Mouse (Mus musculus) right cerebral cortex, adult 2 months (tissue): Measurements from ENCODE around the gene Rpp30.

Experiments
- DNase-seq, 2 experiments: peaks; one replicate each; pipeline ENCODE4 v3.0.0; 2021 to 2022; ENCODE audit warnings: low spot score in 2 of 2

The Rpp30 gene

DNA sequence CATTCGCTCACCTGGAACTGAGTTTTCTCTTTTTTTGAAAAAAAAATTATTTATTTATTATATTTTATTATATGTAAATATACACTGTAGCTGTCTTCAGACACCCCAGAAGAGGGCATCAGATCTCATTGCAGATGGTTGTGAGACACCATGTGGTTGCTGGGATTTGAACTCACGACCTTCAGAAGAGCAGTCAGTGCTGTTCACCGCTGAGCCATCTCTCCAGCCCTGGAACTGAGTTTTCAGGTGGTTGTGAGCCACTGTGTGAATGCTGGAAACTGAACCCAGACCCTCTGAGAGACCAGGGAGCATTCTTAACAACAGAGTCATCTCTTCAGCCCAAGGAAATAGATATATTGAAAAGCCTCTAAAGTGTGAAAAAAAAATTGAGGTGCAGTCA, 44.9 kb downstream of the Rpp30 start:
- DNase-seq = no peak

DNA sequence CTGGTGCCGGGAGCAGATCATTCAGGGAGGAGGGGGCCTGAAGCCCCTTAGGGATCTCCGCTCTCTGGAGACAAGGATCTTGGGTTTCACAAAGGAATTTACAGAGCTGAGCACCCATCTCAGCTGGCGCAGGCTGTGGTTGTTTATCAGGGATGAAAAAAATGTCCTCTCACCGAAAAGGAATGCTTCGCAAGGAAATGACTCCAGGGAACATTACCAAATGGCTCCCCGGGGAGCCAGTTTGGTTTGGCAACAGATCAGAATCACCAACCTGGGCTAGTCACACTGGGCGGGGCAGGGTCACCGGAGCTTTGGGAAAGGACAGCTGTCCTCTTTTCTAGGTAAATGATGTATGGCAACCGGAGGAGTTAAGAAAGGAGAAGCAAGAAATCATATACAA, 45.7 kb downstream of the Rpp30 start:
- no peak for DNase-seq

DNA sequence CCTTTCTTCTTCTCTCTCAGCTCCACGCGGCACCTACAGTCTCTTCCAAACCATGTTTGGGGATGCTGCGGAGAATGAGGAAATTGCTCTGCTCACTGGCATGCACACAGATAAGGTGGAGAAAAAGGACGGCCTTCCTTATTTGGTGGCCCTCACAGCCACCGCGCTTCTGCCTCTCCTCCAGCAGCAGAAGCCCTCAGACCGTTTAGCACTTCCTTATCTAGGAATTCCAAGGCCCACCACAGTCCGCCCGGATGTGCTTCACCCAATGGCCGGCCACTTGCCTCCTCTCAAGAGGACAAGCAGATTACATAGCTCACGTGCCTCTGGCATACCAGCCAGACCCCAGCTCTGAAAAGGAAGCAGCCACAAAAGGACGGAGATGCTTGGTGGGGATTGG, 46.1 kb downstream of the Rpp30 start:
- no peak for DNase-seq

DNA sequence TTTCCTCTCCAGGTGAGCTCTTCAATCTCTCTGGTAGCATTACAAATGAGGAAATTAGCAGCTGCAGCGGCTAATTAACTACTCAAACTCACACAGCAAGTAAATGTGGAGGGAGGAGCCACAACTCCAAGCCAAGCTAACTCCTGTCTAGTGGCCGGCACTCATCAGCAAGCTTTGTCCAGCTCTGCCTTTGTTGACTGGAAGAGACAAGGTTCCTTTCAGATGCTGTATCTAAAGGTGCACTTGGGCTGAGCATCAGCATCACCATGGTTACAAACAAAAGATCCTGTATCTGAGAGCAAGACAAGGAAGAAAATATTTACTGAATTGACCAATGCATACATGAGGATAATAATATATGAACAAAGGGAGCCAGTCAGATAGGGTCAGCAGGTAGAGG, 46.7 kb downstream of the Rpp30 start:
- DNase-seq = no peak

DNA sequence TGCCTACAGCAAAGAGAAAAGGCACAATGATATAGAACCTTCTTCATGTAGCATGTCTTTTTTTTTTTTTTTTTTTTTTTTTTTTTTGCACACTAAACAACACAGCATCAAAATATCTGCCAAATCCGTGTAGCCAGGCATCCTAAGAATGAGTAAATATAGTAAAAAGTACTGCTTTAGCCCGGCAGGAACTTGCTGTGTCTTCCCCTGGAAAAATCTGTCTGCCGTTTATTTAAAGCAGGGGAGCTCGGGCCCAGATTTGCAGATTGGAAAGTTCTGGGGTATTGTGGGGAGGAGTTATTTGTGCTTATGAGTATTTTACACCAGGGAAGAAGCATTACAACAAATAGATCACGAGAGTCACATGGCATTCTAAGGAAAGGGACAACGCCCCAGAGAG, 48.5 kb downstream of the Rpp30 start:
- DNase-seq = no peak

DNA sequence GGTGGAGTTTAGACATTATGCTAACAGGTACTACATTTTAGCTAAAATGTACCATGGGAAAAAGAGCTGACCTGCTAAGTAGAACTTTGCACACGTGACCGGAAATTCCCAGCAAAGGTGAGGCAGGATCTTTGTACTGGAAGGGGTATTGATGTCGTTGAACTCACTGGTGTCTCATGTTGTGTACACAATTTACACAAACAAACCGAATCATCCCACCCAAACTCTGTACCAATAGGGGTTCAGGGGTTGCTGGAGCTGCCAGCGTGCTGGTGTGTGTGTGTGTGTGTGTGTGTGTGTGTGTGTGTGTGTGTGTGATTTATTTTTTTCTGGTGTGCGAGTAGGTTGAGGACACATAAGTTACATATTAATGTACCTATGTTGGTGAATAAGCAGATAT, 49.5 kb downstream of the Rpp30 start:
- DNase-seq = no peak

DNA sequence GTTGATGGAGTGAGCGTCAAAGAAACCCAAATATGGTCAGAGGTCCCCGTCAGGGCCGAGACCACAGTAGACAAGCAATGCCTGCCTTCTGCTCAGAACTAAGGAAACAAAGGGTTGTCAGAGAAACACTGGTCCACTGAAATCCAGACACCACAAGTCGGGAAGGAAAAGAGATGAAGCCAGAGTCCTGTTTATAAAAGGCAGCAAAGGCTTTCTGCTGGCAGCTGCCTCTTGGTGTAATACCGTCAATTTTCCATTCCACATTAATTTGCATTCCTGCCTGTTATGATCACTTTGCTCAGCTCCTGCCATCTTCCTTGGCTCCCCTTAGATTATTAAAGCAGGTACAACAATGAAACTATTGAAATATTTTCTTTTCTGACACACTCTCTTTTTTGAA, 50.2 kb downstream of the Rpp30 start:
- no peak for DNase-seq

DNA sequence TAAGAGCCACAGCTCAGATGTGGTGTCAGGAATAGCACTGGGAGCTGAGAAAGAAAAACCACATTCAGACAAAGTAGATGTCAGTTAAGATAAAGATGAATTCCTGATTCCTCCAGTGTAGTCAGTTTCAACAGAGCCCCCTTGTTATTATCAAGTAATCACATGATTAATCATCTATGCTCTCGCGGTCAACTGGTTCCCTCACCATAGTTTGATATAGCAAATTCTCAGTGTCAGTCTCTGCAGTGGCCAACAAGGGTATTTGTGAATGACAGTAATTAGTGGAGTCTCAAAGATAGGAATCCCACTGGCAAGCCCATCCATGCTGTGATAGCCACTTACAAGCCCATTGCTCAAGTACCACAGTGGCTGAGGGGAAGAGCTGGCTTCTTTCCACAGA, 60.1 kb downstream of the Rpp30 start:
- DNase-seq = no peak

DNA sequence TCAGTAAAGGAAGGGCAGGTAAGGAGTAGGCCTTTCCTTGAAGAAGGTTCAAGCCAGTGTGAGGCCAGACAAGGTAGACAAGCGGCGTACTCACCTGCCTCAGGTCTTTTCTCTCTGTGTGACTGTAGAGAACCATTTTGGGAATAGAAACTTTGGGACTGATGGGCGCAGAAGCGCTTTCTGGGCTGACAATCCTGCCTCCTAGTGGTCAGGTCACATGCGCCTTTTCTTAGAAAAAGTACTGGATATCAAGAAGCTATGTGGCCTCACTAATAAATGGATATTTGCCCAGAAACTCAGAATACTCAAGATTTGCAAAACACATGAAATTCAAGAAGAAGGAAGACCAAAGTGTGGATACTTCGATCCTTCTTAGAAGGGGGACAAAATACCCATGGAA, 65.1 kb downstream of the Rpp30 start:
- no peak for DNase-seq

DNA sequence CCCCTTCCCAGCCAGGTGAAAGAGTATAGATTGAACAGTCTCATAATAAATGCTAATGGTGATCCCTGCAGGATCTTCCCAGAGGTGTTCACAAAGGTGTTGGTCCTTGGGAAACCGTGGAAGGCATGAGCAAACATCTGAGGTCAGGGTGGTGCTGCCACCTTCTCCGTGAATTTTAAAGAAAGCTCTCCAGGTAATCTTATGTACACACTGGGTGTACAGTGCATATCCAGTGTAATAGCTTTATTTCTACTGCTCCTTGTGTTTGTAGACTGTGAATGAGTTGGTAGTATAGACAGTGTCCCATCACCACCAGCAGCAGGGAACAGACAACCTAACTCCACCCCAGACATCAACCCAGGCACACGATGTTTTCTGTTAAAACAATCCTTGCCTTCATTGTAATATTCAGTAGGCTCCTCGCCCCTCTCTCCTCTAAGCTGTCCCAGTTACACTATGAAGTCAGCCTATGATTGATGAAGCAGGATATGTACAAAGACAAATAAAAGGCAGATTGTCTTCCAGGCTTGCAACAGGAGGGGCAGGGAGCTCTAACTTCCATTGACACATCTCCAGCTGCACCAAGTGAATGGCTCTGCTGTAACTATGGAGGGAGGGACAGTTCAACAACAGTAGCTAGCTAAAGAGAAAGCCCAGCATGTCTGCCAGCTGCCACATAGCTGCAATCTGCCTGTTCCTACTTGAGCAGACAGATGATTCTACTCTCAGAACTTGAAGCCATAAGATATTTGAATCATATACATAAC, 66.9 kb downstream of the Rpp30 start:
- peak in 1 of 2 experiments; percentile 3 for DNase-seq
